Mouse (Mus musculus) embryonic fibroblast, embryonic 13.5 days (primary cell): Measurements from ENCODE around the gene Dnajc16.

Experiments
- CTCF ChIP-seq: IDR thresholded peaks from 2 replicates; pipeline ENCODE4 v1.5.1; 2011; ENCODE audit warnings: mild to moderate bottlenecking, control low read depth, low read length, moderate library complexity, borderline replicate concordance; ENCODE audit not compliant: insufficient read depth
- POLR2A ChIP-seq: IDR thresholded peaks from 2 replicates; pipeline ENCODE4 v1.6.1; 2011; ENCODE audit warnings: low read depth, mild to moderate bottlenecking, control low read depth, low read length, moderate library complexity

- no peak for TF ChIP-seq CTCF
- TF ChIP-seq POLR2A: no peak
Measured at GRCm38 (mm10) chr4:141786141-141786540, 4.6 kb downstream of the Dnajc16 start.
